In genomic region chr2:113847678-113848244, GRCm38 (mm10) we compare ENCODE assay signal across 1 mouse cellular context.
TF ChIP-seq lines count a peak whose summit lies in the region.

No protein-coding gene starts in this region.

TF ChIP-seq in CH12.LX, 34 proteins besides CTCF, POLR2A, EP300 and RAD21 (continued from another document):
- TF ChIP-seq NELFE (IDR thresholded peaks at IDR 0.05; ENCODE audit: low read depth, low read length): no peak
- peak; percentile 71 for TF ChIP-seq MAX (IDR thresholded peaks at IDR 0.05; ENCODE audit: low read length)
- TF ChIP-seq HCFC1 (IDR thresholded peaks at IDR 0.05; ENCODE audit: low read depth, low read length): no peak
- no peak for TF ChIP-seq SMC3 (IDR thresholded peaks at IDR 0.05; ENCODE audit: low read depth, low read length)
- no peak for TF ChIP-seq TCF12 (IDR thresholded peaks at IDR 0.05; ENCODE audit: low read depth, low read length)
- no peak for TF ChIP-seq MAZ (IDR thresholded peaks at IDR 0.05; ENCODE audit: low read depth, low read length)
TF ChIP-seq in CH12.LX: peak in this region for 4.
